In genomic region chr11:117117791-117118190, GRCm38 (mm10) we compare ENCODE assay signal across 9 mouse cellular contexts. TPM values are rescaled to one million over a fixed set of nuclear protein-coding genes. Genes with fewer than 3 reads are reported as not detected.
DNase-seq lines count a peak whose midpoint lies in the region; ATAC-seq and TF ChIP-seq lines count a peak whose summit lies in the region.
"Had no signal": no experiment of that assay in that cellular context is flagged by ENCODE, and none has a peak within 500 bp of the region (broad histone marks: within the 10 kb centered on the region; RNA-seq: fewer than 3 reads in every experiment).

No protein-coding gene starts in this region.

- H3K36me3 ChIP-seq in heart, embryonic 14.5 days (ENCODE audit: control insufficient read depth, insufficient read depth, low read length): peaks cover 26% of the 10 kb centered on the region
- H3K36me3 ChIP-seq in lung, embryonic 14.5 days (ENCODE audit: insufficient read depth): peaks cover 34% of the 10 kb centered on the region
- peaks cover 20% of the 10 kb centered on the region for H3K36me3 ChIP-seq in forebrain, embryonic 14.5 days (ENCODE audit: control insufficient read depth, insufficient read depth, low read length)
- H3K36me3 ChIP-seq in limb, embryonic 15.5 days: peaks cover 17% of the 10 kb centered on the region

- 0 out of 4 replicates have a peak overlapping the region, but pooled peaks of 1 of the 2 experiments have one; percentile 43 for H3K27ac ChIP-seq in heart, embryonic 14.5 days (replicated peaks in 1 of 2; ENCODE audit: control insufficient read depth in 1 of 2, insufficient read depth in 1 of 2, low read depth in 2 of 2, low read length in 2 of 2)
- peak overlapping the region; percentile 44; the same call in 1 of the 2 replicates for H3K27ac ChIP-seq in lung, embryonic 14.5 days (ENCODE audit: low read depth)
- H3K27ac ChIP-seq in forebrain, embryonic 14.5 days (ENCODE audit: low read depth, low read length): no peak overlapping the region
- 0 out of 2 replicates have a peak overlapping the region, but pooled peaks have one; percentile 57 for H3K27ac ChIP-seq in limb, embryonic 15.5 days

- no peaks in the 10 kb centered on the region for H3K27me3 ChIP-seq in heart, embryonic 14.5 days (ENCODE audit: control insufficient read depth, insufficient read depth, low read length)
- H3K27me3 ChIP-seq in lung, embryonic 14.5 days (ENCODE audit: insufficient read depth, low read length): no peaks in the 10 kb centered on the region
- H3K27me3 ChIP-seq in forebrain, embryonic 14.5 days (replicated peaks; ENCODE audit: control insufficient read depth, insufficient read depth, low read length): no peaks in the 10 kb centered on the region
- no peaks in the 10 kb centered on the region for H3K27me3 ChIP-seq in limb, embryonic 15.5 days

- H3K4me1 ChIP-seq in heart, embryonic 14.5 days (ENCODE audit: control insufficient read depth in 2 of 2, insufficient read depth in 2 of 2, low read length in 2 of 2): peaks cover 52 to 78% of the 10 kb centered on the region in 2 experiments
- peaks cover 50% of the 10 kb centered on the region for H3K4me1 ChIP-seq in lung, embryonic 14.5 days (ENCODE audit: insufficient read depth)
- H3K4me1 ChIP-seq in forebrain, embryonic 14.5 days (ENCODE audit: control insufficient read depth, insufficient read depth, low read length): peaks cover 54% of the 10 kb centered on the region
- peaks cover 82% of the 10 kb centered on the region for H3K4me1 ChIP-seq in limb, embryonic 15.5 days

- H3K9ac ChIP-seq in heart, embryonic 14.5 days (ENCODE audit: low read length): peak overlapping the region; percentile 59
- no peak overlapping the region for H3K9ac ChIP-seq in lung, embryonic 14.5 days
- peak overlapping the region; percentile 84; the same call in 1 of the 2 replicates for H3K9ac ChIP-seq in forebrain, embryonic 14.5 days (ENCODE audit: low read length)
- no peak overlapping the region for H3K9ac ChIP-seq in limb, embryonic 15.5 days

- 82% methylated on average over 7 of the region's 7 CpGs for WGBS in heart, embryonic 14.5 days
- 73% methylated on average over 7 of the region's 7 CpGs for WGBS in lung, embryonic 14.5 days
- 91% methylated on average over 7 of the region's 7 CpGs for WGBS in forebrain, embryonic 14.5 days
- WGBS in limb, embryonic 15.5 days: 78% methylated on average over 7 of the region's 7 CpGs

- DNase-seq in heart, adult 8-10 months (ENCODE audit: low spot score): no peak
- DNase-seq in lung, embryonic 14.5 days: no peak
- no peak for DNase-seq in lung, postnatal 14 days
- DNase-seq in forebrain, embryonic 14.5 days (ENCODE audit: low spot score): no peak
- DNase-seq in right cerebral cortex, postnatal 4 days: no peak
- DNase-seq: embryo, embryonic 11 days had no signal

- no peak overlapping the region for H3K4me3 ChIP-seq in heart, embryonic 14.5 days (ENCODE audit: control insufficient read depth in 1 of 2, insufficient read depth in 1 of 2, low read depth in 1 of 2, low read length in 2 of 2)
- no peak overlapping the region for H3K4me3 ChIP-seq in lung, embryonic 14.5 days (ENCODE audit: low read depth, low read length)
- H3K4me3 ChIP-seq in forebrain, embryonic 14.5 days (ENCODE audit: low read depth, low read length): no peak overlapping the region
- H3K4me3 ChIP-seq in limb, embryonic 15.5 days: no peak overlapping the region

- H3K4me2 ChIP-seq in heart, embryonic 14.5 days (ENCODE audit: low read length): peak overlapping the region; percentile 38
- H3K4me2 ChIP-seq in lung, embryonic 14.5 days: peak overlapping the region; percentile 76
- peak overlapping the region; percentile 69; the same call in 1 of the 2 replicates for H3K4me2 ChIP-seq in forebrain, embryonic 14.5 days (ENCODE audit: low read length)
- no peak overlapping the region for H3K4me2 ChIP-seq in limb, embryonic 15.5 days

- no peak for TF ChIP-seq CTCF in lung, embryonic 14.5 days (IDR thresholded peaks at IDR 0.05; ENCODE audit: low read depth)

- no peak for ATAC-seq in heart, embryonic 14.5 days (ENCODE audit: insufficient number of reproducible peaks, insufficient read depth, low FRiP score, low read depth)
- no peak for ATAC-seq in lung, embryonic 14.5 days (ENCODE audit: insufficient read depth)
- no peak for ATAC-seq in forebrain, embryonic 14.5 days
- no peak for ATAC-seq in limb, embryonic 15.5 days (ENCODE audit: insufficient number of reproducible peaks, low FRiP score, low TSS enrichment, low read depth)
- ATAC-seq in erythroid progenitor cell, adult 5-6 weeks (replicated peaks; ENCODE audit: low FRiP score, poor library complexity, severe bottlenecking): no peak

- 0 out of 2 replicates have a peak, but pooled peaks cover 3% of the 10 kb centered on the region for H3K9me3 ChIP-seq in heart, embryonic 14.5 days (ENCODE audit: control insufficient read depth, low read length)
- H3K9me3 ChIP-seq in lung, embryonic 14.5 days (ENCODE audit: low read depth, low read length): no peaks in the 10 kb centered on the region
- no peaks in the 10 kb centered on the region for H3K9me3 ChIP-seq in forebrain, embryonic 14.5 days (replicated peaks; ENCODE audit: control insufficient read depth, low read length)
- no peaks in the 10 kb centered on the region for H3K9me3 ChIP-seq in limb, embryonic 15.5 days

RNA-seq across cellular contexts. Expression of gene Sec14l1, which starts 2.8 kb away (rescaled TPM):
- polyA plus RNA-seq in heart, embryonic 14.5 days (2014; fragmentation: Nextera tagmentation; extraction: Ambion mirVana): 33.2 and 34.2 TPM in 2 replicates
- 10 to 100 TPM; 61.1 to 74.3 (median 69.2) TPM for total RNA-seq in heart, adult 8-10 months (2022)
- polyA plus RNA-seq in lung, embryonic 14.5 days (2014; fragmentation: Nextera tagmentation; extraction: Ambion mirVana): 44.3 and 46.2 TPM in 2 replicates
- polyA plus RNA-seq in forebrain, embryonic 14.5 days (2014; fragmentation: Nextera tagmentation; extraction: Ambion mirVana): 43.6 and 56.3 TPM in 2 replicates
- 59.2 and 69.7 TPM in 2 replicates for polyA plus RNA-seq in limb, embryonic 15.5 days (2015; fragmentation: Nextera tagmentation; extraction: Ambion mirVana)
- total RNA-seq in erythroid progenitor cell, adult 5-6 weeks (2015; ENCODE audit: low replicate concordance): 27.4 and 32.3 TPM in 2 replicates
- total RNA-seq in erythroid progenitor cell, adult 5-6 weeks (2017; ENCODE audit: low replicate concordance): 41.3 and 44.3 TPM in 2 replicates

Comparison
In these comparisons a context has a peak if more than half of its experiments do, and no peak if none do; other contexts are left out.
1. H3K9ac ChIP-seq: peak in heart, embryonic 14.5 days (single experiment) and forebrain, embryonic 14.5 days (single experiment); none in lung, embryonic 14.5 days (single experiment) and limb, embryonic 15.5 days (single experiment).